Mouse (Mus musculus) intestine, embryonic 14.5 days (tissue): ENCODE measurements at regions not wholly inside any gene's neighbourhood (a gene's known extent, or its start where the extent isn't known, plus 50 kb on each side); places are given as distances from the start of the nearest gene placed in this dataset.

ENCODE experiments used
- ATAC-seq: fragments of 200-750 bp; cut with Nextera tagmentation; replicated peaks from 2 replicates; pipeline ENCODE4 v1.8.0; 2017; ENCODE audit warnings: low read depth, moderate number of reproducible peaks, moderate TSS enrichment, moderate library complexity; ENCODE audit not compliant: low FRiP score, low TSS enrichment
- DNase-seq: peaks from one replicate; pipeline ENCODE4 v3.0.0-alpha.2; 2018; ENCODE audit warnings: low spot score
- H3K27ac ChIP-seq: fragments of 300-500 bp; sonication (generic); 2 replicates; pipeline ENCODE4 v1.5.1; 2014; ENCODE audit warnings: low read depth, mild to moderate bottlenecking, control low read depth
- H3K27me3 ChIP-seq: fragments of 300-500 bp; sonication (generic); replicated peaks from 2 replicates; pipeline ENCODE4 v1.6.1; 2014; ENCODE audit warnings: low read length, control low read depth; ENCODE audit not compliant: control insufficient read depth, insufficient read depth
- H3K36me3 ChIP-seq: fragments of 300-500 bp; sonication (generic); 2 replicates; pipeline ENCODE4 v1.6.1; 2014; ENCODE audit warnings: low read length, control low read depth; ENCODE audit not compliant: control insufficient read depth, insufficient read depth
- H3K4me1 ChIP-seq: fragments of 300-500 bp; sonication (generic); replicated peaks from 2 replicates; pipeline ENCODE4 v1.6.1; 2014; ENCODE audit warnings: low read length, control low read depth, mixed read lengths; ENCODE audit not compliant: control insufficient read depth, insufficient read depth
- H3K4me2 ChIP-seq: fragments of 300-500 bp; sonication (generic); 2 replicates; pipeline ENCODE4 v1.6.1; 2014; ENCODE audit warnings: low read length
- H3K4me3 ChIP-seq: fragments of 300-500 bp; sonication (generic); 2 replicates; pipeline ENCODE4 v1.5.1; 2014; ENCODE audit warnings: low read depth, low read length, control low read depth, mixed read lengths
- H3K9ac ChIP-seq: fragments of 300-500 bp; sonication (generic); 2 replicates; pipeline ENCODE4 v1.6.1; 2014; ENCODE audit warnings: mild to moderate bottlenecking, low read length
- H3K9me3 ChIP-seq: fragments of 300-500 bp; sonication (generic); 2 replicates; pipeline ENCODE4 v1.6.1; 2016; ENCODE audit warnings: low read length, control low read depth; ENCODE audit not compliant: control insufficient read depth
- whole genome bisulfite sequencing: fragments of 180-500 bp; shearing (Covaris S2); extraction: QIAGEN DNeasy Blood & Tissue Kit; methylation state at CpG from one replicate; pipeline ENCODE4 v1.1.7; 2014; 5-methylcytosine and 5-hydroxymethylcytosine counted together

DNA sequence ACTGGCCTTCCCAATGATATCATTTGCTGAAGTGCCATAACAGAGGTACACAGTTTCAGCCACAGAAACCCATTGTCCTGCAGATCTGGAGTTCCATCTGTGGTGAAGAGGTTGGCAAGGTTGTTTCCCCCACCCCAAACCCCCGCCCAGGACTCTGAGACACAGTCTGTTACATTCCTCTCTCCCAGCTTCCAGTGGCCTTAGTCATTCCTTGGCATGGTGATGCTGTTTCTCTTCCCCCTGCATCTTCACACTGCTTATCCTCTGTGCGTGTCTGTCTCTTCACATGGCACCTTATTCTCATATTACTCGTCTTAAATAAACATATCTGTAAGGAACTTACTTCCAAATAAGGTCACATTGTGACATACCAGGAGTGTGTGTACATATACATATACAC, 206.5 kb downstream of the Nfkbiz start:
- no peak overlapping the region for H3K9ac ChIP-seq
- DNase-seq, result no peak
- no peaks in the 10 kb centered on the region for H3K36me3 ChIP-seq
- H3K9me3 ChIP-seq, result 0 out of 2 replicates have a peak, but pooled peaks cover 6% of the 10 kb centered on the region
- no peak overlapping the region for H3K4me2 ChIP-seq
- no peaks in the 10 kb centered on the region for H3K27me3 ChIP-seq
- 53% methylated on average over 3 of the region's 3 CpGs for WGBS
- ATAC-seq, result no peak
- H3K27ac ChIP-seq, result no peak overlapping the region
- no peaks in the 10 kb centered on the region for H3K4me1 ChIP-seq
- H3K4me3 ChIP-seq, result no peak overlapping the region

DNA sequence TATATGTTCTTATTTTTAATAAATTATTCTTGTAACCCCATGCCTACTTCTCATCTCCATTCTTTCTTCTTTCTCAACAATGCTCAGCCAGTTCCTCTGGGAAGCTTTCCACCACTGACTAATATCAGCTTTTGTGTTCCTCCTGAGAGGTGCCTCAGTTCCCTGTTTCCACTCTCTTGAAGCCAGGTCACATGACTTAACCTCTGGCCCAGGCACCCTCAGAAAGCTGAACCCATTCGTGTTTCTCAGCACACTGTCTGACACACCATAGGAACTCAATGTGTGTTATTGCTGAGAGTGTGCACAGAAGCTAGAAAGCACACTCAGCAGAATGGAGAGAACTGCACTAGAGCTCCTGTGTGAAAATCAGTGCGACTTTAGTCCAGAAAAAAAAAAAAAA, 207.1 kb downstream of the Nfkbiz start:
- no peak overlapping the region for H3K9ac ChIP-seq
- H3K4me1 ChIP-seq, result no peaks in the 10 kb centered on the region
- no peaks in the 10 kb centered on the region for H3K27me3 ChIP-seq
- no peak overlapping the region for H3K27ac ChIP-seq
- 67% methylated on average over 2 of the region's 2 CpGs for WGBS
- ATAC-seq (no peak), DNase-seq (no peak)
- H3K9me3 ChIP-seq, result 0 out of 2 replicates have a peak, but pooled peaks cover 6% of the 10 kb centered on the region
- H3K4me3 ChIP-seq, result no peak overlapping the region
- H3K4me2 ChIP-seq, result no peak overlapping the region
- H3K36me3 ChIP-seq, result no peaks in the 10 kb centered on the region

DNA sequence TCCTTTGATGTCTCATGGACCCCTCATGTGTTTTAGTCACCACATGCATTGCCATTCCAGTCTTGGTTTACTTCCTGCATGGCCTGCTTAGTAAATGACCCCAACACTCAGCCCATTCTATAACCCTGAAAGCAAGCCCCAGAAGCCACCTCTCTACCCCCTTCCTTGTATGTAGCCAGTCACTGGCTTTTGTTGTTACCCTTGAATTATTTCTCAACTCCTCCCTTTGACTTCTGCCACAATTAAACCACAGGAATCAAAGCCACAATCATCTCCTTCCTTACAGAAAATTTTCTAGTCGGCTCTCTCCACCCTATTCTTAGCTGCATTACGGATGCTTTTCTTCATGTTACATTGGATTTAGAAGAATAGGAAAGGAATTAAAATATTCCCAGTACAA, 207.7 kb downstream of the Nfkbiz start:
- ATAC-seq, result no peak
- Histone ChIP-seq H3K27ac (no peak overlapping the region), H3K4me1 (no peaks in the 10 kb centered on the region), H3K27me3 (no peaks in the 10 kb centered on the region), H3K4me2 (no peak overlapping the region), H3K9ac (no peak overlapping the region), H3K4me3 (no peak overlapping the region), H3K36me3 (no peaks in the 10 kb centered on the region), H3K9me3 (0 out of 2 replicates have a peak, but pooled peaks cover 6% of the 10 kb centered on the region)
- DNase-seq, result no peak
- WGBS, result 94% methylated on average over 2 of the region's 2 CpGs

DNA sequence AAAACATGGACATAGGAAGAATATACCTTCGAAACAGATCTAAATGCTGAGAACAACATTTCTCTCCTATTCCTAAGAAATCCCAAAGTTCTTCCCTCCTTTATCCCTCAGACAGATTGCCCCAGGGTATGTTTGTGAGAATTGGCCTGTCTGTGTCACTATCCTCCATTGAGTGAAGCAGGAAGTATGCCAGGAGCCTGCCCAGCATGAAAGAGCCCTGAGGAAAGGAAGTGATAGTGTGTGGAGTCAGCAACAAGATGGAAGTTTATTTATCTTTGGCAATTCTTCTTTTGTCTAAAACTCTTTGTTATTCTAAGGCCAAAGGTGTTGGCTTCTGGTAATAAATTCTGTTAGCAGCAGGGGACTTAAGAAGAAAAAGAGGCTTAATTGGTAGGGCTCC, 211.2 kb downstream of the Nfkbiz start:
- H3K4me2 ChIP-seq, result no peak overlapping the region

DNA sequence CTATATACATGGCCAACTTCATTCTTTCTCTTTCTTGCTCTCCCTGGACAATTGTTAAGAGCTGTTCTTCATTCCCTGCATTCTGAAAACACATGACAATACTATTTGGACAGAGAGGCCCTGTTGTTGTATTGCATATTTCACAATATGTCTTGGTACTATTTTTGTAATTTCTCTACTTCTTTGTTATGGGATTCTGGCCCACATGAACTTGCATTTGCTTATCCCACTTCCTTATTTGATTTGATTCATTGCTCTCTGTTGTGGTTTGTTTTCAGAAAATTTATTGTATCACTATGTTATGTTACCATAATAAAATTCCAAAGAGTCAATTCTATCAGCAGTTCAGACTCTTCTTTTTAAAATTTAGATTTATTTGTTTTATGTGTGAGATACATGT, 215.3 kb downstream of the Nfkbiz start:
- Histone ChIP-seq H3K27me3 (no peaks in the 10 kb centered on the region), H3K9me3 (0 out of 2 replicates have a peak, but pooled peaks cover 3% of the 10 kb centered on the region), H3K4me2 (no peak overlapping the region), H3K27ac (no peak overlapping the region), H3K4me3 (no peak overlapping the region), H3K4me1 (no peaks in the 10 kb centered on the region), H3K9ac (no peak overlapping the region), H3K36me3 (no peaks in the 10 kb centered on the region)
- DNase-seq, result no peak
- no peak for ATAC-seq

More for the DNA sequence above, 211.2 kb downstream of the Nfkbiz start:
- H3K36me3 ChIP-seq, result no peaks in the 10 kb centered on the region
- WGBS, result 86% methylated on average over 1 of the region's 1 CpGs
- H3K9me3 ChIP-seq, result 0 out of 2 replicates have a peak, but pooled peaks cover 6% of the 10 kb centered on the region
- H3K4me1 ChIP-seq, result no peaks in the 10 kb centered on the region
- H3K27ac ChIP-seq, result no peak overlapping the region
- ATAC-seq (no peak), DNase-seq (no peak)
- H3K9ac ChIP-seq, result no peak overlapping the region
- no peak overlapping the region for H3K4me3 ChIP-seq
- no peaks in the 10 kb centered on the region for H3K27me3 ChIP-seq

DNA sequence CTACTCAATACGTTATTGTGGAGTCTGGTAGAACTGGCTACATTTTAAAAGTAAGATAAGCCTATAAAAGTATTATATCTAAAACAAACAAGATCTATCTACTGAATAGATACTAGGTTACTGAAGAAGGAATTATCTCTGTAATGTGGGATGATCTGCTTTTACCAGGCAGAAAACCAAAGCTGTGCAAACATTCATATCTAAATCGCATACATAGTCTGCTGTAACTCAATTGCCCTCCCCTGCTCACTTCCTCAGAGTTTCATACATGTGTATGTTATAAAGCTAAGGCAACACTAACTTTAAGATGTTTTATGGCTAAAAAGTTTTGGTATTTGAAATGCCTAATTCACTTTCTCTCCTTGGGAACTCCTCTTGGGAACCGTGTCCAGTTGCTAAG, 219.0 kb downstream of the Nfkbiz start:
- no peak overlapping the region for H3K4me2 ChIP-seq
- DNase-seq, result no peak
- 67% methylated on average over 3 of the region's 3 CpGs for WGBS
- H3K9me3 ChIP-seq, result no peaks in the 10 kb centered on the region
- no peaks in the 10 kb centered on the region for H3K4me1 ChIP-seq
- H3K36me3 ChIP-seq, result no peaks in the 10 kb centered on the region
- H3K9ac ChIP-seq, result no peak overlapping the region
- no peak overlapping the region for H3K27ac ChIP-seq
- ATAC-seq, result no peak
- no peaks in the 10 kb centered on the region for H3K27me3 ChIP-seq
- H3K4me3 ChIP-seq, result no peak overlapping the region

DNA sequence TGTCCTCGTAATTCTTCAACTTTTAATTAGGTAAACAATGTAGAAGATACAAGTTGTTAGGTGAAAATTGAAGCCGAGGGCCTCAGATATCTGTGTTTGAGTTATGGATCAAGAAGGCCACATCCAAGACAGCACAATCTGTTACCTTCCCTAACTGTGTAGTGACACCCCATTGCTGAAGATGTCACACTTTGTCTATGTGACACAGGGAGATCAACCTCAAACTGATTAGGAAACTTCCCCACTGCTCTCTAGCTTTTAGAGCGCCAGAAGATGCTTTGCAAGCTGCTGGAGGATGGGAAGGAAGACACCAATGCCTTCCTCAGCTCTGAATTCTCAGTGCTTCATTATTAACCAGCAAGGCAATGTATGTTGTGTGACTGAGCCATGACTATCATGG, 220.7 kb downstream of the Nfkbiz start:
- 79% methylated on average over 3 of the region's 3 CpGs for WGBS
- no peak for ATAC-seq
- H3K36me3 ChIP-seq, result no peaks in the 10 kb centered on the region

DNA sequence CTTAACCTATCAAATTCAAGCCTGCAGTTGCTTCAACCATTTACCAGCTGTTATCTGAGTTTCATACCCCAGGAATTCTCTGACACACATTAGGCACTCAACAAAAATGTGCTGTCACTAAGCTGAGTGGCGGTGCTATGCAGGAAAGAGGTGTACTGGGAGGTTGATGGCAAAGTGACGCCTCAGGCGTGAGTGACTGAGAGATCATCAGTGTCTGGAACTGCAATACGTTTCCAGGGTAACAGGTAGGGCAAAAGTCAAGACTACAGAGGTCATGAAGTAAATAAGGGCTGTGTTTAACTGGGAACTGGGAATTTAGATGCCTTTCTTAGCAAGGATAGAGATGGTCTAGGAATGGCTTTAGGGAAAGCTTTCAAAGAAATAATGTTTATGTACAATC, 221.2 kb downstream of the Nfkbiz start:
- no peak overlapping the region for H3K4me2 ChIP-seq
- no peak for ATAC-seq
- H3K9ac ChIP-seq, result no peak overlapping the region
- H3K4me3 ChIP-seq, result no peak overlapping the region
- no peaks in the 10 kb centered on the region for H3K36me3 ChIP-seq
- no peaks in the 10 kb centered on the region for H3K4me1 ChIP-seq
- H3K27ac ChIP-seq, result no peak overlapping the region
- DNase-seq, result no peak
- H3K27me3 ChIP-seq, result no peaks in the 10 kb centered on the region
- no peaks in the 10 kb centered on the region for H3K9me3 ChIP-seq
- WGBS, result 55% methylated on average over 4 of the region's 4 CpGs

More for the DNA sequence above, 220.7 kb downstream of the Nfkbiz start:
- no peak overlapping the region for H3K4me3 ChIP-seq
- no peak overlapping the region for H3K4me2 ChIP-seq
- no peaks in the 10 kb centered on the region for H3K27me3 ChIP-seq
- DNase-seq, result no peak
- no peaks in the 10 kb centered on the region for H3K9me3 ChIP-seq
- H3K4me1 ChIP-seq, result no peaks in the 10 kb centered on the region
- H3K27ac ChIP-seq, result no peak overlapping the region
- H3K9ac ChIP-seq, result no peak overlapping the region

DNA sequence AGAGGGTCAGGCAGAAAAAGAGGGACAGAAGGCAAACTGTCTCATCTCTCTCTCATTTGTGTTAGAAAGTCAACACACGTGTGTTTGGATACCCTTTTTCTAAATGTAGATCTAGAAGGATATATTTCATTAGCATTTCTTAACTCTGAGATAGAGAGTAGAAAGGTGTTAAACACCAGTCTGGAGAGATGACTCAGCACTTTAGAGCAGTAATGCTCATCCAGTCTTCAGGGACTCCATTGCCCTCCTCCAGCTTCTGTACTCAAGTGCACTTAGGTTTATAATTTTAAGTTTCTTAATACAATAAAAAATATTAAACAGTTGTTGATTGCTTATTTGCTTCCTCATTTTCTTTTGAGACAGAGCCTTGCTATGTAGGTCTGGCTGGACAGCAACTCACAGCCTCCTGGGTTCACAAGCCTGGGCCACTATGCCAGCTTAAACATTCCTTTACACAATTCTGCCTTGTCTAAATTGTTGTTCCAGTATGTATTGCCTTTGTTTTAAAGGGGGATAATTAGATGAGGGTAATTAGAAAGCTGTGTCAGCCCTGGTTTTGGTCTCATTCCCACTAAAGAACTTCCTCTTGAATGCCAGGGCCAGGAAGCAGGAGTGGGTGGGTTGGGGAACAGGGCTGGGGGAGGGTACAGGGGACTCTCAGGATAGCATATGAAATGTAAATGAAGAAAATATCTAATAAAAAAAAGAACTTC, 222.1 kb downstream of the Nfkbiz start:
- no peaks in the 10 kb centered on the region for H3K9me3 ChIP-seq
- H3K9ac ChIP-seq, result no peak overlapping the region
- no peaks in the 10 kb centered on the region for H3K27me3 ChIP-seq
- WGBS, result 80% methylated on average over 1 of the region's 1 CpGs
- H3K4me3 ChIP-seq, result no peak overlapping the region
- no peaks in the 10 kb centered on the region for H3K36me3 ChIP-seq
- H3K4me1 ChIP-seq, result no peaks in the 10 kb centered on the region
- DNase-seq, result no peak
- H3K27ac ChIP-seq, result no peak overlapping the region
- H3K4me2 ChIP-seq, result no peak overlapping the region
- ATAC-seq, result no peak
